Mouse (Mus musculus): ENCODE measurements at regions not wholly inside any gene's neighbourhood (a gene's known extent, or its start where the extent isn't known, plus 50 kb on each side); places are given as distances from the start of the nearest gene placed in this dataset.

- TF ChIP-seq EP300 (IDR thresholded peaks at IDR 0.05; ENCODE audit: insufficient read depth, low read depth, low read length) (no peak), POLR2A (IDR thresholded peaks at IDR 0.05; ENCODE audit: insufficient read depth, low read depth, low read length) (no peak)
These were observed 1630.6 kb downstream of the 4930444P10Rik start for GRCm38 (mm10) chr1:14462496-14462895.

Measured in heart, adult 2 months (tissue).